Mouse (Mus musculus) liver, embryonic 14.5 days (tissue): ENCODE results near the gene Acsl5.

ENCODE experiments used
- CTCF ChIP-seq: IDR thresholded peaks from 2 replicates; pipeline ENCODE4 v1.5.1; 2016; ENCODE audit warnings: antibody characterized with exemption, low read depth, control low read depth
- EP300 ChIP-seq: IDR thresholded peaks from 2 replicates; pipeline ENCODE4 v1.6.1; 2016; ENCODE audit warnings: antibody characterized with exemption, low read depth

DNA sequence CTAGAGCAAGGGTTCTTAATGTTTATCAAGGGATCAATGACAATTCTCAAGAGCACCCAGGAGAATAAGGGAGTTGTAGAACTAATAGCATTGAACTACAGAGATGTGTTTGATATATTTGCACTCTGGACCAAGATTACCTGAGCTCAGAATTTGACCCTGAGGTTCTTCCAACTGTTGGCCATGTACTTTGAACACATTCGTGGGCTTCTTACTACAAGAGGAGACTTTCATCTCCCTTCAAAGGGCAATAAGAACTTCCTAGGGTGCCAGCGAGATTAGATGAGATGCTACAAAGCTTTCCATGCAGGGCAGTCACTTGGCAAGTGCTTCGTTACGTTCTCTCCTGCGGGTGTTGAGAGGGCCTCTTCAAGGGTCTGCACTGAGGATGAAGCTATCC is 4.2 kb upstream of the Acsl5 start:
- no peak for TF ChIP-seq CTCF
- no peak for TF ChIP-seq EP300
